Mouse (Mus musculus) liver, embryonic 11.5 days (tissue): Measurements from ENCODE around the gene Gm45753. TPM values are rescaled to one million over a fixed set of nuclear protein-coding genes. Genes with fewer than 3 reads are reported as not detected.

Source experiments
- ATAC-seq: fragments of 200-750 bp; cut with Nextera tagmentation; replicated peaks from 2 replicates; pipeline ENCODE4 v1.8.0; 2017; ENCODE audit warnings: moderate number of reproducible peaks, mild to moderate bottlenecking, moderate TSS enrichment, moderate library complexity; ENCODE audit not compliant: low FRiP score
- DNase-seq: peaks from one replicate; pipeline ENCODE4 v3.0.0-alpha.2; 2017; ENCODE audit warnings: low spot score
- H3K27ac ChIP-seq: fragments of 300-500 bp; sonication (generic); 2 replicates; pipeline ENCODE4 v1.5.1; 2014; ENCODE audit warnings: mild to moderate bottlenecking, low read depth, low read length, control low read depth
- H3K27me3 ChIP-seq: fragments of 300-500 bp; sonication (generic); replicated peaks from 2 replicates; pipeline ENCODE4 v1.6.1; 2014; ENCODE audit warnings: low read length, mixed read lengths; ENCODE audit not compliant: control insufficient read depth, insufficient read depth
- H3K36me3 ChIP-seq: fragments of 300-500 bp; sonication (generic); 2 replicates; pipeline ENCODE4 v1.6.1; 2014; ENCODE audit warnings: mild to moderate bottlenecking, low read length, moderate library complexity, mixed read lengths; ENCODE audit not compliant: control insufficient read depth, insufficient read depth
- H3K4me1 ChIP-seq: fragments of 300-500 bp; sonication (generic); replicated peaks from 2 replicates; pipeline ENCODE4 v1.6.1; 2014; ENCODE audit warnings: low read length, mixed read lengths; ENCODE audit not compliant: control insufficient read depth, insufficient read depth
- H3K4me2 ChIP-seq: fragments of 300-500 bp; sonication (generic); 2 replicates; pipeline ENCODE4 v1.6.1; 2014; ENCODE audit warnings: mild to moderate bottlenecking, control low read depth, moderate library complexity
- H3K4me3 ChIP-seq: fragments of 300-500 bp; sonication (generic); 2 replicates; pipeline ENCODE4 v1.5.1; 2014; ENCODE audit warnings: low read depth, low read length, control low read depth
- H3K9ac ChIP-seq: fragments of 300-500 bp; sonication (generic); 2 replicates; pipeline ENCODE4 v1.6.1; 2014; ENCODE audit warnings: low read depth, low read length, control low read depth
- H3K9me3 ChIP-seq: fragments of 300-500 bp; sonication (generic); 2 replicates; pipeline ENCODE4 v1.6.1; 2016; ENCODE audit warnings: low read length, inconsistent platforms, mixed read lengths; ENCODE audit not compliant: control insufficient read depth
- WGBS: fragments of 180-500 bp; shearing (Covaris S2); extraction: QIAGEN DNeasy Blood & Tissue Kit; methylation state at CpG from one replicate; pipeline ENCODE4 v1.1.7; 2014; 5-methylcytosine and 5-hydroxymethylcytosine counted together
- polyA plus RNA-seq: library from polyadenylated mRNA; unstranded; fragments of >200 nt; fragmentation: Nextera tagmentation; extraction: Ambion mirVana; gene quantifications from 2 replicates; pipeline ENCODE4 v1.2.1, GENCODE M21; 2014

The Gm45753 gene
- 0.78 and 0.89 TPM in 2 replicates for polyA plus RNA-seq

GRCm38 (mm10) chr8:45308366-45308765 lies at the start of gene Gm45753:
Gm45753 (minus strand) TSS chr8:45308466.
- Histone ChIP-seq H3K4me1 (no peaks in the 10 kb centered on the region), H3K4me2 (no peak within 1 kb of the TSS), H3K9me3 (no peaks in the 10 kb centered on the region), H3K27me3 (no peaks in the 10 kb centered on the region), H3K36me3 (no peaks in the 10 kb centered on the region), H3K4me3 (no peak within 1 kb of the TSS), H3K27ac (no peak within 1 kb of the TSS), H3K9ac (no peak within 1 kb of the TSS)
- DNase-seq (no peak), ATAC-seq (no peak)
- 89% methylated on average over 13 of the region's 13 CpGs for WGBS

DNA sequence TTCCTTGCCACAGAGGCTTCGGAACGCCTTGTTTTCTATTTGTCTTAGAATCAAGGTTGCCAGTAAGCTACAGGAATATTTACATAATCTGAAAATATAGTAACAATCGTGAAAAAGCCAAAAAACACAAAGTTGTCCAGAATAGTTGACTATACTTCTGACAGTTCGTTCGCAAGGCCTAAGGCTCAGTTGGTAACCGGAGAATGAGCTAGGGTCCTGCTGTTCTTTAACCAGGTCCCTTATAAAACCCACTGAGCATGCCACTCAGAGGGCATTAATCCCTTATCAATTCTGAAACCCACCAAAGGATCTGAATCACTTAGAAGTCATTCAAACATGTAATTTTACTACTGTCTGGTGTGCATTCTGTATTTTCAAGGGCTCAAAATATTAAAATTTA lies 47.5 kb upstream of the Gm45753 start:
- H3K4me2 ChIP-seq: no peak overlapping the region
- H3K36me3 ChIP-seq: no peaks in the 10 kb centered on the region
- 81% methylated on average over 6 of the region's 6 CpGs for WGBS
- H3K4me3 ChIP-seq: no peak overlapping the region
- H3K9ac ChIP-seq: no peak overlapping the region
- no peak overlapping the region for H3K27ac ChIP-seq
- DNase-seq (no peak), ATAC-seq (no peak)
- H3K4me1 ChIP-seq: no peaks in the 10 kb centered on the region
- H3K9me3 ChIP-seq: no peaks in the 10 kb centered on the region
- 0 out of 2 replicates have a peak, but pooled peaks cover 3% of the 10 kb centered on the region for H3K27me3 ChIP-seq

GRCm38 (mm10) chr8:45345031-45345430 lies 36.8 kb upstream of the Gm45753 start:
- ATAC-seq: no peak
- 18% methylated on average over 6 of the region's 6 CpGs for WGBS
- no peaks in the 10 kb centered on the region for H3K36me3 ChIP-seq

GRCm38 (mm10) chr8:45344298-45344697 lies 36.0 kb upstream of the Gm45753 start:
- Histone ChIP-seq H3K4me2 (no peak overlapping the region), H3K27ac (no peak overlapping the region), H3K36me3 (no peaks in the 10 kb centered on the region), H3K9ac (no peak overlapping the region), H3K27me3 (no peaks in the 10 kb centered on the region), H3K4me1 (no peaks in the 10 kb centered on the region), H3K9me3 (no peaks in the 10 kb centered on the region), H3K4me3 (no peak overlapping the region)
- DNase-seq: no peak
- no peak for ATAC-seq
- WGBS: 87% methylated on average over 8 of the region's 8 CpGs

More at GRCm38 (mm10) chr8:45345031-45345430, 36.8 kb upstream of the Gm45753 start:
- DNase-seq: peak; percentile 55
- Histone ChIP-seq H3K9me3 (no peaks in the 10 kb centered on the region), H3K27ac (no peak overlapping the region), H3K4me2 (no peak overlapping the region), H3K4me1 (no peaks in the 10 kb centered on the region), H3K4me3 (no peak overlapping the region), H3K9ac (no peak overlapping the region), H3K27me3 (no peaks in the 10 kb centered on the region)

DNA sequence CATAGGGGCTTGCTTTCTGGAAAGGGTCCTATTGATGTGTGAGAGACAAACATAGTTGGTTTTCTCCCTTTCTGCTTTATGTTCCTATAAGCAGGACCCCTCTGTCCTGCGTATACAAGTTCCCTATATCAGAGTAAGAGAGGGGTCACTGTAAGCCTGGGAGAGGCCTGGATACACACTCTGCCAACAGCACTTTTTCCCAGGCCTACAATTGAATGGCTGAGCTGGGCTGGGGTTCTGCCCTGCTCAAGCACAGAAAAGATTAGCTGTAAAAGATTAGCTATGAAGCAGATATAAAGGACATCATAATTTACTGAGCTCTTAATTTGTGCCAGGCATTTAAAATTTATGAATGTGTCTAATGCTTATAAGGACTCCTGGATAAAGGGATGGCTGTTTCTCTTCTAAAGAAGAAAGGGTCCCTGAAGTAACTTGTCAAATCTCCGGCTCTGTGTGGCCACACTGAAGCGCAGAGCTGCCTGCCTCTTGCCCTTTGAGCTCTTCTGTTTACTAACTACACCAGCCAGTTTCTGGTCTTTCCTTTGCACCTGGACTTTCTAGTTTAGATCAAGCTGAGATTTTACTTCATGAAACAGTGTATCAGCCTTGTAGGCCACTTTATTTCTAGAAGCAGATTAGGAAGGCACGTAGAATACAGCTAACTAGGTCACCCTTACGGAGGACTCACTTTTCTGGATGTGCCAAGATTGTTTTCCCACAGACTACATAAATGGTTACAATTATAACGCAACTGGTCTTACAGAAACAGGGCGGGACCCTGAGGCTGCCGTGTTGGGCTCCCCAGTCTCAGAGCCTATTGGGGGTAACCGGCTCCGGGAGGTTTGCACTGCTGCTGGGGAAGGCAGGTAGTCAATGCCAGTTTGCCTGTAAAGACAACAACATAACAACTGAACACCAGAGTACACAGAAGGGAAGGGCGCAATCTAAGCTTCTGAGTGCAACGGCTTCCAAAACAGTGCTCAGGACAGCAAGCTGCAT lies 33.7 kb upstream of the Gm45753 start:
- 78% methylated on average over 12 of the region's 12 CpGs for WGBS
- Histone ChIP-seq H3K4me3 (no peak overlapping the region), H3K27me3 (no peaks in the 10 kb centered on the region), H3K36me3 (no peaks in the 10 kb centered on the region), H3K4me1 (no peaks in the 10 kb centered on the region), H3K9ac (no peak overlapping the region), H3K9me3 (no peaks in the 10 kb centered on the region), H3K4me2 (no peak overlapping the region), H3K27ac (peak overlapping the region; percentile 53; the same call in 1 of the 2 replicates)
- ATAC-seq (0 out of 2 replicates have a peak, but pooled peaks have one; percentile 41), DNase-seq (no peak)

- H3K9me3 ChIP-seq: no peaks in the 10 kb centered on the region
- DNase-seq: no peak
- H3K9ac ChIP-seq: peak overlapping the region; percentile 48
- H3K4me2 ChIP-seq: peak overlapping the region; percentile 85
- H3K27ac ChIP-seq: no peak overlapping the region
- peak; percentile 47; the same call in 1 of the 2 replicates for ATAC-seq
- peaks cover 2% of the 10 kb centered on the region; the same call in 1 of the 2 replicates for H3K4me1 ChIP-seq
- H3K4me3 ChIP-seq: peak overlapping the region; percentile 63
- H3K27me3 ChIP-seq: no peaks in the 10 kb centered on the region
- H3K36me3 ChIP-seq: no peaks in the 10 kb centered on the region
- 7% methylated on average over 8 of the region's 8 CpGs for WGBS
These were observed 25.2 kb upstream of the Gm45753 start for GRCm38 (mm10) chr8:45333493-45333892.

- WGBS: 1% methylated on average over 44 of the region's 44 CpGs
- H3K27ac ChIP-seq: no peak within 1 kb of the TSS
These were observed 24.6 kb upstream of the Gm45753 start, which contains the start of gene Cyp4v3 for GRCm38 (mm10) chr8:45332685-45333409. Cyp4v3 (minus strand) TSS chr8:45333216.

DNA sequence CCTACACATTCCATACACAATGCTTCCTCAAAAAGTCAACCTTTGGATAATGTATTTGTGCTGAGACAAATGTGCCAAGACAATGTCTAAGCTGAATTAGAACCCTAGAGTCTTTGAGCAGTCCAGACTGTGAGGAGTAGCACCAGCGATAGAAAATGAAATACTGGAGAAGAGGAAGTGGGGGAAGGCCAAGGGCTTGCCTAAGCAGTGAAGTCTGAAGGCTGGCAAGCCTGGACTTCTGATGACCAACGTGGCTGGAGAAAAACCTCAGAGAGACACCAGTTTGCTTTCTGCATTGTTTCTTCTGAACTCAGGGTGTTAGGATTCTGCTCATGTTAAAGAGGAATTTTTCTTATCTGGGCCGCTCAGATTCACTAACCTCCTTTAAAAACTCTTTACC lies 22.6 kb upstream of the Gm45753 start:
- no peak for ATAC-seq
- Histone ChIP-seq H3K9me3 (no peaks in the 10 kb centered on the region), H3K4me2 (no peak overlapping the region), H3K27me3 (no peaks in the 10 kb centered on the region), H3K36me3 (no peaks in the 10 kb centered on the region), H3K4me1 (peaks cover 2% of the 10 kb centered on the region; the same call in 1 of the 2 replicates), H3K9ac (no peak overlapping the region), H3K4me3 (no peak overlapping the region), H3K27ac (no peak overlapping the region)
- WGBS: 52% methylated on average over 3 of the region's 3 CpGs
- no peak for DNase-seq

More at GRCm38 (mm10) chr8:45332685-45333409, 24.6 kb upstream of the Gm45753 start, which contains the start of gene Cyp4v3:
- H3K9me3 ChIP-seq: no peaks in the 10 kb centered on the region
- peak within 1 kb of the TSS; percentile 85 for H3K4me2 ChIP-seq
- H3K36me3 ChIP-seq: no peaks in the 10 kb centered on the region
- H3K9ac ChIP-seq: peak within 1 kb of the TSS; percentile 48
- no peaks in the 10 kb centered on the region for H3K27me3 ChIP-seq
- H3K4me1 ChIP-seq: peaks cover 2% of the 10 kb centered on the region; the same call in 1 of the 2 replicates
- ATAC-seq: peak; percentile 68
- peak; percentile 57 for DNase-seq
- peak within 1 kb of the TSS; percentile 63 for H3K4me3 ChIP-seq
